Mouse (Mus musculus): ENCODE data around the gene Lce1k. TPM values are rescaled to one million over a fixed set of nuclear protein-coding genes. Genes with fewer than 3 reads are reported as not detected.

Lce1k gene
- not detected for polyA plus RNA-seq (2012; fragmentation: generic; extraction: Trizol)

DNA sequence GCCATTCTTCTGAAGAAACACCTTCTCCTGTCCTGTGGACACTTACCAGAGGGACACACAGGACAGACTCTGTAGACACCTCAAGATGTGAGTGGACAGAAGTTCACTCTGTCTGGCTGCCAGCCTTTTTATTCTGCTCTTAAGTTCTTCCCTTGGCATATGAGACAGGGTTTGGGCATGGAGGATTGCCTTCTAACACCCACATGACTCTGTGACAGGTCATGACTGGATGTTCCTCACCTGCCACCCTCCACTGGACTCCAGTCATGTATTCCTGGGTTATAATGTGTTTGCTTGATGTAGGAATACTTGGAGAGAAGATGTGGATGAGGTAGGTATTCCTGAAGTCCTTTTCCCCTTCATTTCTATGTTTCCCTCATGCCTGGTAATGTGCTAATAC is at the start of gene Lce1k:
Gene Lce1k (minus strand): TSS at position 101 of the 400 bp plus-strand sequence.

DNA sequence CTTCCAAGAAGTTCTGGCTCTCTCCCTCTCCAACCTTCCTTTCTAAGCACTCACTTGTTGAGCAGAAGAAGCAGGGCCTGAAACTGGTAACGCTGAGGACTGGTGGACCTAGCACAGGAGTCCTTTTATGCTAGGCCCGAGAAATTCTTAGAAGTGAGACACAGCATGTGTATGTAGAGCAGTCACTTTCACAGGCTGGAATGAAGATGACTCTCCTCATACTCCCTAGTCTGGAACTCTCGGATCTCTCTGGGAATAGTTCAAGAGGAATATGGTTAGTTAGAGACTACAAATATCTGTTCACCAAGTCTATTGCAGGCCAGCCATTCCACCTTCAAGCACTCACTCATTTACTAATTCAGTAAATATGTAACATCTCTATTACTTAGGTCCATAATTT is 43.5 kb upstream of the Lce1k start, which contains the start of gene Lce1l:
Gene Lce1l (minus strand): TSS at position 101 of the 400 bp plus-strand sequence.

GRCm38 (mm10) chr3:92827108-92827507 is 19.4 kb upstream of the Lce1k start, which contains the start of gene Kprp:
Gene Kprp, minus strand, starts transcription at chr3:92827247.

GRCm38 (mm10) chr3:92790414-92790813 is 17.3 kb downstream of the Lce1k start, which contains the start of gene Lce1j:
Gene Lce1j, minus strand, starts transcription at chr3:92790514.

GRCm38 (mm10) chr3:92778799-92779198 is 28.9 kb downstream of the Lce1k start, which contains the start of gene Lce1i:
Gene Lce1i, minus strand, starts transcription at chr3:92778899.

DNA sequence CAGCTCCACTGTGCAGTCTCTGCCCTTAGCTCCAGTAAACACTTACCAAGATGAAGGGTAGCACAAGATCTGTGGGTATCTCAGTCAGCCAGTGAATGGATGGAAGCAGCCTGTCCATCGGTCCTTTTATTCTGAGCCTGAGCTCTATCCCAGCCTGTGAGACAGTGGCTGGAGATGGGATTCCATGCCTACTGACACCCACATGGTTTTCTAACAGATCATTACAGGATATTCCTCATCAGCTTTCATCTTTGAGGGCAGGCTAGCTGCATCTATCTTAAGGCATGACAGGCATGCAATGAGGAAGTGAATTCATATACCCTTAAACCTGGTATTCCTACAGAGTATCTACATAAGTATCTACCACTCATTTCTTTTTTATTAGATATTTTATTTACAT is 42.7 kb downstream of the Lce1k start, which contains the start of gene Lce1h:
Gene Lce1h (minus strand): TSS at position 101 of the 400 bp plus-strand sequence.

Other genes with a start within 250 kb of the Lce1k start
- under 1 TPM; 0.01 to 0.02 TPM for gene Ivl, start 234.2 kb downstream of the Lce1k start, polyA plus RNA-seq (2012; fragmentation: generic; extraction: Trizol)
- gene Smcp, start 218.9 kb downstream of the Lce1k start, polyA plus RNA-seq (2012; fragmentation: generic; extraction: Trizol), result not detected
- gene 2210017I01Rik, start 200.4 kb downstream of the Lce1k start, polyA plus RNA-seq (2012; fragmentation: generic; extraction: Trizol), result not detected
- gene Lce6a, start 186.2 kb downstream of the Lce1k start, polyA plus RNA-seq (2012; fragmentation: generic; extraction: Trizol), result not detected
- not detected for gene Lce1a1, start 159.6 kb downstream of the Lce1k start, polyA plus RNA-seq (2012; fragmentation: generic; extraction: Trizol)
- gene Lce1b, start 151.0 kb downstream of the Lce1k start, polyA plus RNA-seq (2012; fragmentation: generic; extraction: Trizol), result not detected
- not detected for gene Lce1a2, start 137.6 kb downstream of the Lce1k start, polyA plus RNA-seq (2012; fragmentation: generic; extraction: Trizol)
- gene Lce1c, start 128.6 kb downstream of the Lce1k start, polyA plus RNA-seq (2012; fragmentation: generic; extraction: Trizol), result not detected
- gene Lce1d, start 120.7 kb downstream of the Lce1k start, polyA plus RNA-seq (2012; fragmentation: generic; extraction: Trizol), result not detected
- gene Lce1e, start 98.8 kb downstream of the Lce1k start, polyA plus RNA-seq (2012; fragmentation: generic; extraction: Trizol), result not detected
- gene Lce1f, start 87.5 kb downstream of the Lce1k start, polyA plus RNA-seq (2012; fragmentation: generic; extraction: Trizol), result not detected
- not detected for gene Gm38119, start 68.8 kb downstream of the Lce1k start, polyA plus RNA-seq (2012; fragmentation: generic; extraction: Trizol)
- under 1 TPM in 1 of 2 experiments, not detected in 1; 0.39 TPM for gene Lce1g, start 55.6 kb downstream of the Lce1k start, polyA plus RNA-seq (2012; fragmentation: generic; extraction: Trizol)
- gene Lce1h, start 42.8 kb downstream of the Lce1k start, polyA plus RNA-seq (2012; fragmentation: generic; extraction: Trizol), result under 1 TPM in 1 of 2 experiments, not detected in 1; 0.08 TPM
- gene Lce1i, start 29.0 kb downstream of the Lce1k start, polyA plus RNA-seq (2012; fragmentation: generic; extraction: Trizol), result not detected
- not detected for gene Lce1j, start 17.4 kb downstream of the Lce1k start, polyA plus RNA-seq (2012; fragmentation: generic; extraction: Trizol)
- under 1 TPM in 1 of 2 experiments, not detected in 1; 0.04 TPM for gene Kprp, start 19.4 kb upstream of the Lce1k start, polyA plus RNA-seq (2012; fragmentation: generic; extraction: Trizol)
- not detected for gene Lce1l, start 43.4 kb upstream of the Lce1k start, polyA plus RNA-seq (2012; fragmentation: generic; extraction: Trizol)
- gene 2310050C09Rik, start 62.3 kb upstream of the Lce1k start, polyA plus RNA-seq (2012; fragmentation: generic; extraction: Trizol), result not detected
- not detected for gene Lce3a, start 118.3 kb upstream of the Lce1k start, polyA plus RNA-seq (2012; fragmentation: generic; extraction: Trizol)
- gene Lce3b, start 125.1 kb upstream of the Lce1k start, polyA plus RNA-seq (2012; fragmentation: generic; extraction: Trizol), result not detected
- not detected for gene Lce3c, start 136.6 kb upstream of the Lce1k start, polyA plus RNA-seq (2012; fragmentation: generic; extraction: Trizol)
- gene Lce3d, start 149.5 kb upstream of the Lce1k start, polyA plus RNA-seq (2012; fragmentation: generic; extraction: Trizol), result not detected
- not detected for gene Lce3e, start 159.2 kb upstream of the Lce1k start, polyA plus RNA-seq (2012; fragmentation: generic; extraction: Trizol)
- gene Lce3f, start 184.3 kb upstream of the Lce1k start, polyA plus RNA-seq (2012; fragmentation: generic; extraction: Trizol), result not detected
- gene Crct1, start 207.8 kb upstream of the Lce1k start, polyA plus RNA-seq (2012; fragmentation: generic; extraction: Trizol), result under 1 TPM; 0.09 to 0.16 TPM
- not detected for gene Lce1m, start 211.2 kb upstream of the Lce1k start, polyA plus RNA-seq (2012; fragmentation: generic; extraction: Trizol)